8 mouse cellular contexts compared by ENCODE assay signal in genomic region chr6:125271455-125272227, GRCm38 (mm10). TPM values are rescaled to one million over a fixed set of nuclear protein-coding genes. Genes with fewer than 3 reads are reported as not detected.
DNase-seq lines count a peak whose midpoint lies in the region; ATAC-seq and TF ChIP-seq lines count a peak whose summit lies in the region.

No protein-coding gene starts in this region.

- no peak for TF ChIP-seq POLR2A in limb, embryonic 14.5 days (IDR thresholded peaks at IDR 0.05; ENCODE audit: borderline replicate concordance, extremely low read depth, insufficient read depth, insufficient read length)

- no peaks in the 10 kb centered on the region for H3K4me1 ChIP-seq in embryonic facial prominence, embryonic 14.5 days (ENCODE audit: control insufficient read depth, insufficient read depth, low read length)
- peaks cover 4% of the 10 kb centered on the region; the same call in 1 of the 2 replicates for H3K4me1 ChIP-seq in limb, embryonic 14.5 days (ENCODE audit: control insufficient read depth, insufficient read depth, low read length)
- no peaks in the 10 kb centered on the region for H3K4me1 ChIP-seq in midbrain, postnatal 0 days (ENCODE audit: insufficient read depth, low read length)

- H3K9ac ChIP-seq in embryonic facial prominence, embryonic 14.5 days (ENCODE audit: low read depth, low read length), result peak overlapping the region; percentile 46
- 0 out of 2 replicates have a peak overlapping the region, but pooled peaks have one; percentile 2 for H3K9ac ChIP-seq in limb, embryonic 14.5 days (ENCODE audit: low read depth, low read length, severe bottlenecking)
- H3K9ac ChIP-seq in midbrain, postnatal 0 days (replicated peaks; ENCODE audit: low read length, poor library complexity, severe bottlenecking), result no peak overlapping the region; the same call in 1 of the 2 replicates

- H3K27me3 ChIP-seq in embryonic facial prominence, embryonic 14.5 days (replicated peaks; ENCODE audit: control insufficient read depth, insufficient read depth, low read length), result no peaks in the 10 kb centered on the region
- no peaks in the 10 kb centered on the region for H3K27me3 ChIP-seq in limb, embryonic 14.5 days (ENCODE audit: control insufficient read depth, insufficient read depth, low read length)
- no peaks in the 10 kb centered on the region for H3K27me3 ChIP-seq in midbrain, postnatal 0 days (ENCODE audit: insufficient read depth, low read length)

- 15% methylated on average over 16 of the region's 17 CpGs for WGBS in embryonic facial prominence, embryonic 14.5 days
- 18% methylated on average over 17 of the region's 17 CpGs for WGBS in limb, embryonic 14.5 days
- 17% methylated on average over 17 of the region's 17 CpGs for WGBS in midbrain, postnatal 0 days

- peak; percentile 99 for DNase-seq in 3T3-L1 (ENCODE audit: low read depth, low spot score)
- peak; percentile 61 to 77 for DNase-seq in adrenal gland, postnatal 4 days (ENCODE audit: low spot score in 2 of 2)
- peak; percentile 96 for DNase-seq in embryonic facial prominence, embryonic 14.5 days (ENCODE audit: low spot score)
- peak; percentile 93 for DNase-seq in heart, adult 8-10 months (ENCODE audit: low spot score)
- DNase-seq in kidney, adult 9 months, result peak; percentile 99
- peak; percentile 92 for DNase-seq in limb, embryonic 14.5 days (ENCODE audit: low spot score)
- DNase-seq in midbrain, postnatal 0 days (ENCODE audit: low spot score), result peak; percentile 94
- peak; percentile 59 to 76 for DNase-seq in spleen, postnatal 14 days (ENCODE audit: low spot score in 2 of 2)

- ATAC-seq in embryonic facial prominence, embryonic 14.5 days (ENCODE audit: low read depth), result peak; percentile 90
- ATAC-seq in limb, embryonic 14.5 days (ENCODE audit: low FRiP score, low read depth), result peak; percentile 82
- peak; percentile 85 for ATAC-seq in midbrain, postnatal 0 days (ENCODE audit: low FRiP score)

- peak overlapping the region; percentile 47 for H3K4me2 ChIP-seq in embryonic facial prominence, embryonic 14.5 days (ENCODE audit: low read depth, low read length)
- H3K4me2 ChIP-seq in limb, embryonic 14.5 days (replicated peaks; ENCODE audit: low read depth, low read length, severe bottlenecking), result peak overlapping the region; percentile 48
- H3K4me2 ChIP-seq in midbrain, postnatal 0 days (ENCODE audit: low read depth, low read length, poor library complexity, severe bottlenecking), result peak overlapping the region; percentile 26

- TF ChIP-seq CTCF in midbrain, postnatal 0 days (IDR thresholded peaks at IDR 0.05), result peak; percentile 97

- no peak overlapping the region for H3K27ac ChIP-seq in embryonic facial prominence, embryonic 14.5 days (replicated peaks; ENCODE audit: low read depth, low read length)
- no peak overlapping the region for H3K27ac ChIP-seq in limb, embryonic 14.5 days (replicated peaks; ENCODE audit: low read depth, low read length)
- H3K27ac ChIP-seq in midbrain, postnatal 0 days (ENCODE audit: low read depth, low read length), result no peak overlapping the region

- no peaks in the 10 kb centered on the region for H3K9me3 ChIP-seq in embryonic facial prominence, embryonic 14.5 days (ENCODE audit: control insufficient read depth, low read length)
- no peaks in the 10 kb centered on the region for H3K9me3 ChIP-seq in limb, embryonic 14.5 days (ENCODE audit: control insufficient read depth, low read length)
- H3K9me3 ChIP-seq in midbrain, postnatal 0 days (ENCODE audit: low read length), result no peaks in the 10 kb centered on the region

- no peaks in the 10 kb centered on the region for H3K36me3 ChIP-seq in embryonic facial prominence, embryonic 14.5 days (ENCODE audit: control insufficient read depth, insufficient read depth, low read length)
- H3K36me3 ChIP-seq in limb, embryonic 14.5 days (ENCODE audit: control insufficient read depth, insufficient read depth, low read length), result no peaks in the 10 kb centered on the region
- H3K36me3 ChIP-seq in midbrain, postnatal 0 days (ENCODE audit: insufficient read depth, low read length), result no peaks in the 10 kb centered on the region

- H3K4me3 ChIP-seq in embryonic facial prominence, embryonic 14.5 days (ENCODE audit: low read depth, low read length), result peak overlapping the region; percentile 7; the same call in 1 of the 2 replicates
- H3K4me3 ChIP-seq in limb, embryonic 14.5 days (replicated peaks; ENCODE audit: low read length), result peak overlapping the region; percentile 15
- no peak overlapping the region for H3K4me3 ChIP-seq in midbrain, postnatal 0 days (ENCODE audit: low read depth, low read length)

RNA-seq across cellular contexts. Expression of gene Tuba3a, which starts 14.2 kb away (rescaled TPM):
- total RNA-seq in adrenal gland, postnatal 4 days (2021), result not detected
- 0.22 and 0.45 TPM in 2 replicates for polyA plus RNA-seq in embryonic facial prominence, embryonic 14.5 days (2014; fragmentation: Nextera tagmentation; extraction: Ambion mirVana)
- total RNA-seq in heart, adult 8-10 months (2022), result not detected
- 0.45 and 0.47 TPM in 2 replicates for polyA plus RNA-seq in limb, embryonic 14.5 days (2012; rRNA removed)
- 0.30 TPM in 1 of 2 replicates, not detected in the other for polyA plus RNA-seq in limb, embryonic 14.5 days (2014; fragmentation: Nextera tagmentation; extraction: Ambion mirVana)
- not detected in 2 replicates for total RNA-seq in midbrain, postnatal 0 days (2014; rRNA removed)
- polyA plus RNA-seq in midbrain, postnatal 0 days (2015; fragmentation: Nextera tagmentation; extraction: Ambion mirVana), result not detected in 2 replicates

RNA-seq across cellular contexts. Expression of gene Cd27, which starts 34.8 kb away (rescaled TPM):
- total RNA-seq in adrenal gland, postnatal 4 days (2021), result under 1 TPM; 0.36 to 0.68 TPM
- polyA plus RNA-seq in embryonic facial prominence, embryonic 14.5 days (2014; fragmentation: Nextera tagmentation; extraction: Ambion mirVana), result 1.1 and 2.9 TPM in 2 replicates
- under 1 TPM in 3 of 4 experiments, not detected in 1; 0.22 to 0.84 (median 0.43) TPM for total RNA-seq in heart, adult 8-10 months (2022)
- polyA plus RNA-seq in limb, embryonic 14.5 days (2012; rRNA removed), result 0.22 and 0.50 TPM in 2 replicates
- polyA plus RNA-seq in limb, embryonic 14.5 days (2014; fragmentation: Nextera tagmentation; extraction: Ambion mirVana), result 1.3 and 1.5 TPM in 2 replicates
- not detected in 2 replicates for total RNA-seq in midbrain, postnatal 0 days (2014; rRNA removed)
- polyA plus RNA-seq in midbrain, postnatal 0 days (2015; fragmentation: Nextera tagmentation; extraction: Ambion mirVana), result 0.70 TPM in 1 of 2 replicates, not detected in the other

RNA-seq across cellular contexts. Expression of gene Tapbpl, which starts 40.0 kb away (rescaled TPM):
- total RNA-seq in adrenal gland, postnatal 4 days (2021), result 10 to 100 TPM; 10.2 to 11.3 TPM
- 3.4 and 3.6 TPM in 2 replicates for polyA plus RNA-seq in embryonic facial prominence, embryonic 14.5 days (2014; fragmentation: Nextera tagmentation; extraction: Ambion mirVana)
- 1 to 10 TPM; 4.8 to 5.8 (median 5.4) TPM for total RNA-seq in heart, adult 8-10 months (2022)
- polyA plus RNA-seq in limb, embryonic 14.5 days (2012; rRNA removed), result 2.7 and 2.8 TPM in 2 replicates
- 3.4 and 3.7 TPM in 2 replicates for polyA plus RNA-seq in limb, embryonic 14.5 days (2014; fragmentation: Nextera tagmentation; extraction: Ambion mirVana)
- 4.7 and 6.2 TPM in 2 replicates for total RNA-seq in midbrain, postnatal 0 days (2014; rRNA removed)
- 9.0 and 9.7 TPM in 2 replicates for polyA plus RNA-seq in midbrain, postnatal 0 days (2015; fragmentation: Nextera tagmentation; extraction: Ambion mirVana)

RNA-seq across cellular contexts. Expression of gene Ltbr, which starts 42.0 kb away (rescaled TPM):
- total RNA-seq in adrenal gland, postnatal 4 days (2021), result 10 to 100 TPM; 88.9 to 89.8 TPM
- 46.4 and 49.0 TPM in 2 replicates for polyA plus RNA-seq in embryonic facial prominence, embryonic 14.5 days (2014; fragmentation: Nextera tagmentation; extraction: Ambion mirVana)
- total RNA-seq in heart, adult 8-10 months (2022), result 10 to 100 TPM; 24.4 to 26.2 (median 25.5) TPM
- polyA plus RNA-seq in limb, embryonic 14.5 days (2012; rRNA removed), result 52.7 and 68.8 TPM in 2 replicates
- 45.8 and 51.1 TPM in 2 replicates for polyA plus RNA-seq in limb, embryonic 14.5 days (2014; fragmentation: Nextera tagmentation; extraction: Ambion mirVana)
- 24.4 TPM in 2 replicates for total RNA-seq in midbrain, postnatal 0 days (2014; rRNA removed)
- 14.5 and 15.7 TPM in 2 replicates for polyA plus RNA-seq in midbrain, postnatal 0 days (2015; fragmentation: Nextera tagmentation; extraction: Ambion mirVana)

RNA-seq across cellular contexts. Expression of gene Scnn1a, which starts 48.8 kb away (rescaled TPM):
- 1 to 10 TPM; 1.7 to 4.5 TPM for total RNA-seq in adrenal gland, postnatal 4 days (2021)
- polyA plus RNA-seq in embryonic facial prominence, embryonic 14.5 days (2014; fragmentation: Nextera tagmentation; extraction: Ambion mirVana), result 1.5 and 3.2 TPM in 2 replicates
- total RNA-seq in heart, adult 8-10 months (2022), result under 1 TPM; 0.46 to 0.80 (median 0.58) TPM
- polyA plus RNA-seq in limb, embryonic 14.5 days (2012; rRNA removed), result 2.5 and 2.9 TPM in 2 replicates
- 1.8 and 1.9 TPM in 2 replicates for polyA plus RNA-seq in limb, embryonic 14.5 days (2014; fragmentation: Nextera tagmentation; extraction: Ambion mirVana)
- 1.5 and 1.8 TPM in 2 replicates for total RNA-seq in midbrain, postnatal 0 days (2014; rRNA removed)
- 1.8 TPM in 2 replicates for polyA plus RNA-seq in midbrain, postnatal 0 days (2015; fragmentation: Nextera tagmentation; extraction: Ambion mirVana)
